Mouse (Mus musculus) neural tube, embryonic 10.5 days (tissue): ENCODE data around the gene Trip4.

Experiments used
- DNase-seq: peaks from one replicate; pipeline ENCODE4 v3.0.0-alpha.2; 2017; ENCODE audit warnings: low spot score; ENCODE audit errors: extremely low spot score

The Trip4 gene

DNA sequence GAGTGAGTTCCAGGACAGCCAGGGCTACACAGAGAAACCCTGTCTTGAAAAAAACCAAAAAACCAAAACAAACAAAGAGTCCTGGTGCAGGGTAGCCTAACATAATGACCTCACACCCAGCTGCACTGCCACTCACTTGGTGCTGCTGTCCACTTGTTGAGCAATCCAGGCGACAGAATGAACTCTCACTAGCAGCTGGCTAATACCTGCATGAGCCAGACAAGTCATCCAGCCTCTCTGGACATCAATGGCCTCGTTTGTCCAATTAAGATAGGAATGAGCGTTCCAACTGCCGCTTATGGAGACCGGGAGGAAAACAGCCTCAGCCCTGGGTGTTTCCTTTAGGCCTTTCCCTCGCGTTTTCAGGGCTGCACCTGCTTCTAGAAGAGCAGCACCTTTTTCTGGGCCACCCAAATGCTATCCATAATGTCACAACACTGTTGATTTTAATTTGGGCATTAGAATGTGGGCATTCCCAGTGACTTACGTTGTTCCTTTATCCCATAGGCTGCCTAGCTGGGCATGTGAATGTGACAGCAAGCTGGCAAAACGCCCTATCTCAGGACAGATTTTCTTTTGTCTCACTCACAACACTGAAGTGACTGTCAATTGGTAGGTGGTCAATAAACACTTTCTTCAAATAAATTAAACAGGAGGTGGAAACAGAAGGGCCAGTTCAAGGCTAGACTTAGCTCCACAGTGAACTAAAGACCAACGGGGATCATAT is 73.8 kb downstream of the Trip4 start:
- no peak for DNase-seq

GRCm38 (mm10) chr9:65833640-65834039 is 75.0 kb downstream of the Trip4 start:
- DNase-seq: no peak

- DNase-seq: no peak
Measured at GRCm38 (mm10) chr9:65833230-65833629, 75.4 kb downstream of the Trip4 start.

GRCm38 (mm10) chr9:65832041-65832440 is 76.6 kb downstream of the Trip4 start:
- DNase-seq: no peak

DNA sequence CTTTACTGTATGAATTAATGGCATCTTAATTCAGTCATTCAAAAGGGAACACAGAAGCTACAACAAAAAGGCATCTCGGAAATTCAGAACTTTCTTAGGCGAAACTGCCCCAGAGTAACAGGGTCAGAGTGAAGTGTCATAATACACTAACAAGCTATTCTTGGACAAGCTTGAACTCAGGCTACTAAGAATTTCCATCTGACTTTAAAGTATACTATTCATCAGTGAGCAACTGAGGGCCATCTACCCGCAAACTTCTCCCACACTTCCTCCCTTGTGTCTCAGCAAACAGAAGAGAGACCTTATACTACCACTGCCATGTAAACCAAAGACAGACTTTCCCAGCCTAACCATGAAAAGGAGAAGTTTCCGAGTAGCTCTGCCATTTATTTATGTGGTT is 77.4 kb downstream of the Trip4 start:
- no peak for DNase-seq

- DNase-seq: no peak
Measured at GRCm38 (mm10) chr9:65830255-65830654, 78.3 kb downstream of the Trip4 start.

- no peak for DNase-seq
Measured at GRCm38 (mm10) chr9:65829410-65829809, 79.2 kb downstream of the Trip4 start.

DNA sequence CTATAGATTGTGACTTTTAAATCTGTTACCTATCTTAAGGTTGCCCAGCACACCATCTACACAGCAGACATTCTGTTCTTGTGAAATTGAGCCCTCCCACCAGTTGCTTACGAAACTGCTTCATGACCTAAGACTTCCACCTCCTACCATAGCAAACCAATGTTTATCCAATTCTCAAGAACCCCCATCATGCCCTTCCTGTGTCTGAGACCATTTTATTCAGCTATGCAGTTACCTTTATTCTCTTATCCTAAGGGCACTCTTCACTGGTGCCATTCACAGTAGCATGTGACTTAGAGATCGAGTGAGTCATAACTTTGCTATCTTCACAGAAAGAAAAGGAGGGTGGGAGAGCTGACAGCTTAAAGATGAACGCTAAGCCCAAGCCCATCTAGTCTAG is 80.1 kb downstream of the Trip4 start:
- DNase-seq: no peak

- no peak for DNase-seq
Measured at GRCm38 (mm10) chr9:65828016-65828403, 80.6 kb downstream of the Trip4 start.

GRCm38 (mm10) chr9:65827344-65828015 is 81.1 kb downstream of the Trip4 start, which contains the start of gene Zfp609:
Zfp609 (minus strand) TSS chr9:65827564.
- peak; percentile 99 for DNase-seq

- DNase-seq: peak; percentile 64
Measured at GRCm38 (mm10) chr9:65826588-65827343, 81.8 kb downstream of the Trip4 start.

DNA sequence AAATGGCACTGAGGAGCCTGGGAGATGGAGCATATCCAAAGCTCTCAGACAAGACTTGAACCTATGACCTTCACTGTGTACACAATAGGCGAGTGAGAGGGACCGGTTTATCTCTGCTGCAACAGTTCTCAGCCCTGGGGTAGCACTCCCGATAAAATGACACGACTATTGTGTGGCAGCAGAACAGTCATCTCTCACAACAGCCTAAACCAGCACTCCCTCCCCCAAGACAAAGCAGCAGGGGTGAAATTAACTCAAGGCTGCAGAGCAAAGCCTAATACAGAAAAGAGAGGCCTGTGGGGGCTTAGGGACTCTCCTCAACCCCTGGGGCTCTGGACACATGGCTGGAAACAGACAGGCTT is 82.4 kb downstream of the Trip4 start:
- DNase-seq: no peak

- DNase-seq: no peak
Measured at GRCm38 (mm10) chr9:65823716-65824462, 84.7 kb downstream of the Trip4 start.

DNA sequence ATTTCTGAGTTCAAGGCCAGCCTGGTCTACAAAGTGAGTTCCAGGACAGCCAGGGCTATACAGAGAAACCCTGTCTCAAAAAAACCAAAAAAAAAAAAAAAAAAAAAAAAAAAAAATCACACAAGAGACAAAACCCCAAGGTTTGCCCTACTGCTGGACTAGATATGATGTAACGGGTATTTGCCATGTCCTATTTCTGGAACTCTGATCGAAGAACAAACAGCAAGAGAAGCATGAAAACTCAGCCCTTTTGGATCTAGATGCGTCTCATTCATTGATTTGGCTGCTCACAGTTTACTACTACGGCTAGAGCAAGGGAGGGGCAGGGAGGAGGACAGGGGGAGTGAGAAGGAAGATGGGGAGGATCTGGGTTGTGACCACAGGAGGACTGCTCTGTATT is 86.6 kb downstream of the Trip4 start:
- DNase-seq: no peak

DNA sequence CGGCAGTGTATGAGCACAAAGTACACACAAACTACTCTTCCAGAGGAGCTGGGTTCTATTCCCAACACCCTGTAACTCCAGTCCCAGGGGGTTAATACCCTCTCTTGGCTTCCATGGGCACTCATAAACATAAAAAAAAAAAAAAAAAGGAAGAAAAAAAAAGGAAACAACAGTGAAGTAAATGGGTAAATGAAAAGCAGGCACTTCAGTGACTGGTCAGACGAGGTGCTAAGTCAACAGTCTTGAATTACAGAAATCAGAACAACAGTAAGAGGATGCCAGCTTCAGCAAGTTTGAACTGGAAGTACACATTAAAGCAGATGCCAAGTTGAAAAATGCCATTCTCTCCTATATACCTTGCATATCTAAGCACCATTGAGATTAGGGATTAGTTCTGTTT is 88.3 kb downstream of the Trip4 start:
- DNase-seq: no peak

DNA sequence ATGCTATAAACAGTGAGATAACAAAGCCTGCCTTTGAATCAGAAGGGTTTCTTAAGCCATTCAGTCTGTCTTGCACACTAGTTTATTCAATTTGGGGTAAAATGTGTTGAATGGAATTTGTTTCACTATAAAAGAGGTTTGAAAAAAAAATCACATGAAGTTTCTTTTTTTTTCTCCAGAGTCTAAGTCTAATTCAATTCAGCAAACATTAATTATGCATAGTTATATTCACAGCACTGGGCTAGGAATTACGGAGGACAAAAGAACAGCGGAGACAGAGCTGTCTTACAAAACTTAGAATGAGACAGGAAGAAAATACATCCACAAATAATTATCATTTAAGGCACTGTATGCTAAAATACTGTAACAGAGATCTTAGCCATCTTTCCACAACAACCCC is 90.2 kb downstream of the Trip4 start:
- no peak for DNase-seq

- DNase-seq: no peak
Measured at GRCm38 (mm10) chr9:65812841-65813240, 95.8 kb downstream of the Trip4 start.

DNA sequence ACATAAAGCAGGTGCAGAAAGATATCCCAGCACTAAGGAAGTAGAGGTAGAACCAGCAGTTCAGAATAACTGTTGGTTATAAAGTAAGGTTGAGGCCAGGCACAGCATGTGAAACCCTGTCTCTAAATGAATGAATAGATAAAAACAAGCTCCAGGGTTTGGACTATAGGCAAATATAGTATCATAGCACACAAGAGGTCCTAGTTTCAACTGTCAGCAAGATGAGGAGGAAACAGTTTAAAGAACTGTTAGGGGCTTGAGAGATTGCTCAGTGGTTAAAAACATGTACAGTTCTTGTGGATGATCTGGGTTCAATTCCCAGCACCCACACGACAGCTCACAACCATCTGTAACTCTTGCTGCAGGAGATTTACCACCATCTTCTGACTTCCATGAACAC is 96.8 kb downstream of the Trip4 start:
- DNase-seq: no peak

GRCm38 (mm10) chr9:65807818-65808217 is 100.8 kb downstream of the Trip4 start:
- no peak for DNase-seq

DNA sequence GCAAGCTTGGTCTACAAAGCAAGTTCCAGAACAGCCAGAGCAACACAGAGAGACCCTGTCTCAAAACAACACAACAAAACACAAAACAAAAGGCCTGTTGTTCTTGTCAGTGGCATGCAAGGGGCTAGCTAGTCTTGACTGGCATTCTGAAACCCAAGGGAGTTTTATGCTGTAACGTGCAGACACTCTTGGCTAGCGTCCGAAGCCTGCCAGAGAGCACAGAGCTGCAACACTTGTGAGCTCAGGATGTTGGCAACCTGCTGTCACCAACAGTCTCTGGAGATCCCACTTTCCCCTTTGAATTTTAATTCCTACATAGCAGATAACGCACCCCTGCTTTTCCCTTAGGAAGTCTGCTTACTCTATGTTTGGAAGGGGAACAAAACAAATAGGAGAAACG is 101.3 kb downstream of the Trip4 start:
- DNase-seq: no peak

- DNase-seq: no peak
Measured at GRCm38 (mm10) chr9:65799770-65800169, 108.8 kb downstream of the Trip4 start.

DNA sequence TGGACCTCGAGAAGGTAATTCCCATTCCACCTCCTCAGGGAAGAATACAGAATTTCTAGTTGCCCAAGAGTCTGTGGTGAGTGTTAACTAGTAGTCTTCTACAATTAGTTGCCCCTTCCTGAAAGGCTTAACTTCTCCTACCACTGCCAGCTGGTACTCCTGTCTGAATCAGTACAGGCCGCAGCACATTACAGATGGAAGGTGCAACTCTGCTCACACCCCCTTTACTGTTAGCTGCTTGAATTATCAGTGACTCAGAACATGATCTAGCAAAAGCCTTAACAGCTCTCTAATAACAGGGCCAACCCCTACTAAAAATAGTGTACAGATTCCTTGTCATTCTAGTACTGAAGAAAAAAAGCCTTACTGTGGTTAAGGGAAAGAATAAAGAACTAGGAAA is 112.9 kb downstream of the Trip4 start:
- DNase-seq: no peak
